In genomic region chr2:7089069-7089834, GRCm38 (mm10) we compare ENCODE assay signal across 8 mouse cellular contexts.
DNase-seq lines count a peak whose midpoint lies in the region; ATAC-seq lines count a peak whose summit lies in the region.

No protein-coding gene starts in this region.

- H3K4me1 ChIP-seq in limb, embryonic 11.5 days (ENCODE audit: control insufficient read depth, insufficient read depth, low read length) = no peaks in the 10 kb centered on the region
- H3K4me1 ChIP-seq in limb, embryonic 10.5 days = peaks cover 8% of the 10 kb centered on the region; the same call in 1 of the 2 replicates
- H3K4me1 ChIP-seq in midbrain, embryonic 13.5 days (replicated peaks) = peaks cover 17% of the 10 kb centered on the region

- H3K4me3 ChIP-seq in limb, embryonic 11.5 days (ENCODE audit: low read depth, low read length) = no peak overlapping the region
- no peak overlapping the region for H3K4me3 ChIP-seq in limb, embryonic 10.5 days
- no peak overlapping the region for H3K4me3 ChIP-seq in midbrain, embryonic 13.5 days (replicated peaks)

- no peak overlapping the region for H3K27ac ChIP-seq in limb, embryonic 11.5 days (replicated peaks; ENCODE audit: low read depth, low read length)
- H3K27ac ChIP-seq in limb, embryonic 10.5 days = no peak overlapping the region
- H3K27ac ChIP-seq in midbrain, embryonic 13.5 days = peak overlapping the region; percentile 61

- H3K9ac ChIP-seq in limb, embryonic 11.5 days (ENCODE audit: low read length) = no peak overlapping the region
- no peak overlapping the region for H3K9ac ChIP-seq in midbrain, embryonic 13.5 days (replicated peaks)

- no peaks in the 10 kb centered on the region for H3K27me3 ChIP-seq in limb, embryonic 11.5 days (ENCODE audit: control insufficient read depth, insufficient read depth, low read length)
- H3K27me3 ChIP-seq in limb, embryonic 10.5 days (ENCODE audit: low read depth, poor library complexity, severe bottlenecking) = no peaks in the 10 kb centered on the region
- no peaks in the 10 kb centered on the region for H3K27me3 ChIP-seq in midbrain, embryonic 13.5 days

- H3K36me3 ChIP-seq in limb, embryonic 11.5 days (ENCODE audit: control insufficient read depth, insufficient read depth, low read length) = no peaks in the 10 kb centered on the region
- no peaks in the 10 kb centered on the region for H3K36me3 ChIP-seq in limb, embryonic 10.5 days
- H3K36me3 ChIP-seq in midbrain, embryonic 13.5 days = no peaks in the 10 kb centered on the region

- no peaks in the 10 kb centered on the region for H3K9me3 ChIP-seq in limb, embryonic 11.5 days (ENCODE audit: control insufficient read depth, low read length)
- no peaks in the 10 kb centered on the region for H3K9me3 ChIP-seq in limb, embryonic 10.5 days (replicated peaks)
- H3K9me3 ChIP-seq in midbrain, embryonic 13.5 days = 0 out of 2 replicates have a peak, but pooled peaks cover 2% of the 10 kb centered on the region

- no peak overlapping the region for H3K4me2 ChIP-seq in limb, embryonic 11.5 days (ENCODE audit: low read depth, severe bottlenecking)
- H3K4me2 ChIP-seq in midbrain, embryonic 13.5 days (replicated peaks) = no peak overlapping the region

- 47% methylated on average over 7 of the region's 7 CpGs for WGBS in limb, embryonic 11.5 days
- WGBS in limb, embryonic 10.5 days = 49% methylated on average over 7 of the region's 7 CpGs
- 6% methylated on average over 7 of the region's 7 CpGs for WGBS in midbrain, embryonic 13.5 days

- peak; percentile 47; the same call in 1 of the 2 replicates for ATAC-seq in limb, embryonic 11.5 days (ENCODE audit: insufficient number of reproducible peaks, low FRiP score, low TSS enrichment, low read depth)
- peak; percentile 93 for ATAC-seq in midbrain, embryonic 13.5 days

- no peak for DNase-seq in limb, embryonic 11.5 days (ENCODE audit: low spot score)
- DNase-seq in limb, embryonic 10.5 days (ENCODE audit: low spot score) = no peak
- DNase-seq in embryo, embryonic 10 days (ENCODE audit: low spot score) = peak; percentile 58
- DNase-seq in heart, adult 18-20 months = peak; percentile 79 to 83
- DNase-seq in layer of hippocampus, adult 18-20 months (ENCODE audit: low spot score in 2 of 2) = peak; percentile 37 to 74
- DNase-seq in B cell, adult 2 months = no peak
- no peak for DNase-seq in ovary, adult 18-20 months (ENCODE audit: low spot score)

Comparison
In these comparisons a context has a peak if more than half of its experiments do, and no peak if none do; other contexts are left out.
1. DNase-seq: peak in embryo, embryonic 10 days (single experiment), heart, adult 18-20 months (2 of 2) and layer of hippocampus, adult 18-20 months (2 of 2); none in limb, embryonic 11.5 days (single experiment), limb, embryonic 10.5 days (single experiment), B cell, adult 2 months (0 of 2) and ovary, adult 18-20 months (single experiment).